Mouse (Mus musculus): ENCODE results near the gene Rab40c.

Gene Rab40c

GRCm38 (mm10) chr17:25945517-25946155, 26.1 kb upstream of the Rab40c start:
- no peak for DNase-seq

- no peak for DNase-seq
Observed at GRCm38 (mm10) chr17:25944366-25945163, 25.0 kb upstream of the Rab40c start, which contains the start of the genes Pigq and Nhlrc4. TSS of gene Pigq (minus strand) at chr17:25944936. TSS of gene Nhlrc4 (minus strand) at chr17:25944961.

GRCm38 (mm10) chr17:25943769-25944168, 24.2 kb upstream of the Rab40c start:
- no peak for DNase-seq

- no peak for DNase-seq
Observed at GRCm38 (mm10) chr17:25943221-25943620, 23.7 kb upstream of the Rab40c start.

GRCm38 (mm10) chr17:25942597-25943151, 23.1 kb upstream of the Rab40c start:
- DNase-seq = peak; percentile 54

- DNase-seq = peak; percentile 73
Observed at GRCm38 (mm10) chr17:25941511-25942241, 22.1 kb upstream of the Rab40c start.

- DNase-seq = no peak
Observed at GRCm38 (mm10) chr17:25934526-25934925, 15.0 kb upstream of the Rab40c start.

- DNase-seq = peak; percentile 46
Observed at GRCm38 (mm10) chr17:25925348-25925747, 5.8 kb upstream of the Rab40c start.

GRCm38 (mm10) chr17:25922120-25922519, 2.6 kb upstream of the Rab40c start:
- peak; percentile 61 for DNase-seq

- DNase-seq = peak; percentile 100
Observed at GRCm38 (mm10) chr17:25919786-25920642, 487 bp upstream of the Rab40c start.

- peak; percentile 59 for DNase-seq
Observed at GRCm38 (mm10) chr17:25918037-25918750, 1.3 kb downstream of the Rab40c start.

GRCm38 (mm10) chr17:25916931-25917647, 2.4 kb downstream of the Rab40c start:
- peak; percentile 57 for DNase-seq

- peak; percentile 63 for DNase-seq
Observed at GRCm38 (mm10) chr17:25914295-25914694, 5.2 kb downstream of the Rab40c start.

- DNase-seq = no peak
Observed at GRCm38 (mm10) chr17:25913877-25914275, 5.7 kb downstream of the Rab40c start.

GRCm38 (mm10) chr17:25913186-25913876, 6.2 kb downstream of the Rab40c start:
- DNase-seq = peak; percentile 85

- peak; percentile 86 for DNase-seq
Observed at GRCm38 (mm10) chr17:25911816-25912215, 7.7 kb downstream of the Rab40c start.

- no peak for DNase-seq
Observed at GRCm38 (mm10) chr17:25907640-25908039, 11.9 kb downstream of the Rab40c start.

GRCm38 (mm10) chr17:25903061-25903460, 16.5 kb downstream of the Rab40c start:
- DNase-seq = no peak

- no peak for DNase-seq
Observed at GRCm38 (mm10) chr17:25900193-25900592, 19.3 kb downstream of the Rab40c start.

- DNase-seq = no peak
Observed at GRCm38 (mm10) chr17:25895891-25896290, 23.6 kb downstream of the Rab40c start.

Data from cerebellum, adult 9-10 months (tissue).